Mouse (Mus musculus): ENCODE measurements at regions not wholly inside any gene's neighbourhood (a gene's known extent, or its start where the extent isn't known, plus 50 kb on each side); places are given as distances from the start of the nearest gene placed in this dataset.
A peak's percentile ranks its signal among the peaks of the same experiment; 100 is the strongest.

- no peak for DNase-seq (ENCODE audit: low spot score in 2 of 2)
These were observed 150.8 kb upstream of the Cox10 start for GRCm38 (mm10) chr11:64230071-64230470.

GRCm38 (mm10) chr11:64220888-64221287, 141.6 kb upstream of the Cox10 start:
- DNase-seq (ENCODE audit: low spot score in 2 of 2), result no peak

GRCm38 (mm10) chr11:64217181-64217580, 137.9 kb upstream of the Cox10 start:
- no peak for DNase-seq (ENCODE audit: low spot score in 2 of 2)

- no peak for DNase-seq (ENCODE audit: low spot score in 2 of 2)
These were observed 131.6 kb upstream of the Cox10 start for GRCm38 (mm10) chr11:64210916-64211315.

GRCm38 (mm10) chr11:64208306-64208705, 129.0 kb upstream of the Cox10 start:
- no peak for DNase-seq (ENCODE audit: low spot score in 2 of 2)

GRCm38 (mm10) chr11:64207358-64207864, 128.1 kb upstream of the Cox10 start:
- no peak for DNase-seq (ENCODE audit: low spot score in 2 of 2)

- DNase-seq (ENCODE audit: low spot score in 2 of 2), result no peak
These were observed 126.9 kb upstream of the Cox10 start for GRCm38 (mm10) chr11:64206155-64206554.

- no peak for DNase-seq (ENCODE audit: low spot score in 2 of 2)
These were observed 125.8 kb upstream of the Cox10 start for GRCm38 (mm10) chr11:64205069-64205468.

GRCm38 (mm10) chr11:64204305-64204704, 125.0 kb upstream of the Cox10 start:
- no peak for DNase-seq (ENCODE audit: low spot score in 2 of 2)

- no peak for DNase-seq (ENCODE audit: low spot score in 2 of 2)
These were observed 121.6 kb upstream of the Cox10 start for GRCm38 (mm10) chr11:64200874-64201273.

- DNase-seq (ENCODE audit: low spot score in 2 of 2), result no peak
These were observed 116.0 kb upstream of the Cox10 start for GRCm38 (mm10) chr11:64195272-64195671.

GRCm38 (mm10) chr11:64188701-64189100, 109.4 kb upstream of the Cox10 start:
- no peak for DNase-seq (ENCODE audit: low spot score in 2 of 2)

GRCm38 (mm10) chr11:64187488-64188444, 108.5 kb upstream of the Cox10 start:
- DNase-seq (ENCODE audit: low spot score in 2 of 2), result no peak

- no peak for DNase-seq (ENCODE audit: low spot score in 2 of 2)
These were observed 107.7 kb upstream of the Cox10 start for GRCm38 (mm10) chr11:64187007-64187406.

- DNase-seq (ENCODE audit: low spot score in 2 of 2), result no peak
These were observed 107.3 kb upstream of the Cox10 start for GRCm38 (mm10) chr11:64186590-64186989.

- DNase-seq (ENCODE audit: low spot score in 2 of 2), result no peak
These were observed 100.8 kb upstream of the Cox10 start for GRCm38 (mm10) chr11:64180036-64180435.

GRCm38 (mm10) chr11:64173421-64174062, 94.3 kb upstream of the Cox10 start:
- no peak for DNase-seq (ENCODE audit: low spot score in 2 of 2)

- no peak for DNase-seq (ENCODE audit: low spot score in 2 of 2)
These were observed 93.7 kb upstream of the Cox10 start for GRCm38 (mm10) chr11:64172926-64173325.

- no peak for DNase-seq (ENCODE audit: low spot score in 2 of 2)
These were observed 89.4 kb upstream of the Cox10 start for GRCm38 (mm10) chr11:64168626-64169025.

- no peak for DNase-seq (ENCODE audit: low spot score in 2 of 2)
These were observed 85.5 kb upstream of the Cox10 start for GRCm38 (mm10) chr11:64164796-64165195.

GRCm38 (mm10) chr11:64158281-64158680, 79.0 kb upstream of the Cox10 start:
- DNase-seq (ENCODE audit: low spot score in 2 of 2), result peak in 1 of 2 experiments; percentile 14

GRCm38 (mm10) chr11:64156640-64157039, 77.4 kb upstream of the Cox10 start:
- no peak for DNase-seq (ENCODE audit: low spot score in 2 of 2)

All from left cerebral cortex, adult 8-10 months (tissue).